Mouse (Mus musculus) inflammation-experienced regulatory T-cells, adult 6 months (primary cell): Measurements from ENCODE around the gene Lcn9. TPM values are rescaled to one million over a fixed set of nuclear protein-coding genes. Genes with fewer than 3 reads are reported as not detected.

Experiments
- ATAC-seq: one replicate; pipeline ENCODE4 v1.8.0; 2017
- polyA plus RNA-seq, 3 experiments: library from polyadenylated mRNA; unstranded; fragments of 100-300 nt; shearing (Covaris generic); gene quantifications; one replicate each; pipeline ENCODE4 v1.2.1; 2017

Gene Lcn9
- polyA plus RNA-seq, 3 experiments from 2014 or later = not detected

- ATAC-seq = no peak
These were observed 27.4 kb downstream of the Lcn9 start for GRCm38 (mm10) chr2:25850330-25850729.

GRCm38 (mm10) chr2:25852626-25853025 is 29.7 kb downstream of the Lcn9 start:
- ATAC-seq = peak; percentile 72

GRCm38 (mm10) chr2:25853998-25854397 is 31.0 kb downstream of the Lcn9 start:
- ATAC-seq = peak; percentile 78

- no peak for ATAC-seq
These were observed 36.9 kb downstream of the Lcn9 start for GRCm38 (mm10) chr2:25859891-25860290.

GRCm38 (mm10) chr2:25862038-25862437 is 39.1 kb downstream of the Lcn9 start:
- no peak for ATAC-seq

- ATAC-seq = no peak
These were observed 39.8 kb downstream of the Lcn9 start for GRCm38 (mm10) chr2:25862696-25863270.

- no peak for ATAC-seq
These were observed 40.6 kb downstream of the Lcn9 start, which contains the start of gene Kcnt1 for GRCm38 (mm10) chr2:25863337-25864131. Kcnt1 (plus strand) TSS chr2:25863734.

- no peak for ATAC-seq
These were observed 41.3 kb downstream of the Lcn9 start for GRCm38 (mm10) chr2:25864230-25864629.

- ATAC-seq = no peak
These were observed 42.5 kb downstream of the Lcn9 start for GRCm38 (mm10) chr2:25865412-25865811.

- no peak for ATAC-seq
These were observed 43.7 kb downstream of the Lcn9 start for GRCm38 (mm10) chr2:25866656-25867055.

Other genes starting within 250 kb of the Lcn9 start
- 1 to 10 TPM in 2 of 3 experiments, under 1 TPM in 1; 0.85 to 2.2 (median 1.3) TPM for gene Mamdc4, start 248.3 kb upstream of the Lcn9 start, polyA plus RNA-seq
- 10 to 100 TPM; 37.0 to 64.3 (median 56.2) TPM for gene Phpt1, start 247.9 kb upstream of the Lcn9 start, polyA plus RNA-seq
- gene Ajm1, start 241.4 kb upstream of the Lcn9 start, polyA plus RNA-seq = under 1 TPM in 1 of 3 experiments, not detected in 2; 0.07 TPM
- gene Rabl6, start 214.6 kb upstream of the Lcn9 start, polyA plus RNA-seq = 10 to 100 TPM; 14.0 to 28.3 (median 18.0) TPM
- gene Ccdc183, start 205.5 kb upstream of the Lcn9 start, polyA plus RNA-seq = not detected
- 1 to 10 TPM in 2 of 3 experiments, under 1 TPM in 1; 0.80 to 2.2 (median 1.1) TPM for gene Tmem141, start 201.1 kb upstream of the Lcn9 start, polyA plus RNA-seq
- gene Fcna, start 195.1 kb upstream of the Lcn9 start, polyA plus RNA-seq = under 1 TPM in 1 of 3 experiments, not detected in 2; 0.96 TPM
- gene Lcn8, start 170.0 kb upstream of the Lcn9 start, polyA plus RNA-seq = not detected
- not detected for gene Lcn5, start 165.2 kb upstream of the Lcn9 start, polyA plus RNA-seq
- gene Lcn6, start 146.4 kb upstream of the Lcn9 start, polyA plus RNA-seq = not detected
- 1 to 10 TPM in 2 of 3 experiments, not detected in 1; 1.1 to 1.4 TPM for gene Lcn10, start 140.4 kb upstream of the Lcn9 start, polyA plus RNA-seq
- gene Obp2a, start 123.1 kb upstream of the Lcn9 start, polyA plus RNA-seq = not detected
- 100 to 1,000 TPM in 1 of 3 experiments, 10 to 100 TPM in 2; 31.0 to 105 (median 84.4) TPM for gene Bmyc, start 116.4 kb upstream of the Lcn9 start, polyA plus RNA-seq
- not detected for gene Obp2b, start 86.1 kb upstream of the Lcn9 start, polyA plus RNA-seq
- gene Lcn3, start 57.6 kb upstream of the Lcn9 start, polyA plus RNA-seq = not detected
- not detected for gene Lcn11, start 46.1 kb upstream of the Lcn9 start, polyA plus RNA-seq
- not detected for gene Gm13539, start 40.9 kb upstream of the Lcn9 start, polyA plus RNA-seq
- gene Glt6d1, start 7.3 kb upstream of the Lcn9 start, polyA plus RNA-seq = not detected
- under 1 TPM in 2 of 3 experiments, not detected in 1; 0.46 to 0.52 TPM for gene Sohlh1, start 24.1 kb downstream of the Lcn9 start, polyA plus RNA-seq
- gene Kcnt1, start 40.6 kb downstream of the Lcn9 start, polyA plus RNA-seq = not detected
- gene Camsap1, start 160.1 kb downstream of the Lcn9 start, polyA plus RNA-seq = 10 to 100 TPM in 1 of 3 experiments, 1 to 10 TPM in 2; 7.0 to 13.6 (median 8.6) TPM
- 10 to 100 TPM; 14.1 to 17.2 (median 16.0) TPM for gene Ubac1, start 198.6 kb downstream of the Lcn9 start, polyA plus RNA-seq